Mouse (Mus musculus) forebrain, embryonic 12.5 days (tissue): ENCODE measurements around the gene Gm10406. TPM values are rescaled to one million over a fixed set of nuclear protein-coding genes. Genes with fewer than 3 reads are reported as not detected.
A peak's percentile ranks its signal among the peaks of the same experiment; 100 is the strongest.
"Not testable (repeated sequence)": the region's sequence is repeated elsewhere in the genome, so short reads cannot be mapped to it uniquely, and the experiment has no call there.

Source experiments
- ATAC-seq: fragments of 200-750 bp; cut with Nextera tagmentation; 2 replicates; pipeline ENCODE4 v1.8.0; 2017; ENCODE audit warnings: moderate TSS enrichment; ENCODE audit not compliant: low FRiP score
- H3K27ac ChIP-seq: fragments of 300-500 bp; sonication (generic); 2 replicates; pipeline ENCODE4 v1.5.1; 2016; ENCODE audit warnings: mild to moderate bottlenecking
- H3K27me3 ChIP-seq: fragments of 300-500 bp; sonication (generic); 2 replicates; pipeline ENCODE4 v1.6.1; 2016; ENCODE audit warnings: mild to moderate bottlenecking
- H3K36me3 ChIP-seq: fragments of 300-500 bp; sonication (generic); replicated peaks from 2 replicates; pipeline ENCODE4 v1.6.1; 2016; ENCODE audit warnings: mild to moderate bottlenecking
- H3K4me1 ChIP-seq: fragments of 300-500 bp; sonication (generic); 2 replicates; pipeline ENCODE4 v1.6.1; 2016
- H3K4me2 ChIP-seq: fragments of 300-500 bp; sonication (generic); 2 replicates; pipeline ENCODE4 v1.6.1; 2016; ENCODE audit warnings: mild to moderate bottlenecking, moderate library complexity
- H3K4me3 ChIP-seq: fragments of 300-500 bp; sonication (generic); replicated peaks from 2 replicates; pipeline ENCODE4 v1.5.1; 2016; ENCODE audit warnings: mild to moderate bottlenecking
- H3K9ac ChIP-seq: fragments of 300-500 bp; sonication (generic); 2 replicates; pipeline ENCODE4 v1.6.1; 2016; ENCODE audit warnings: mild to moderate bottlenecking
- H3K9me3 ChIP-seq: fragments of 300-500 bp; sonication (generic); 2 replicates; pipeline ENCODE4 v1.6.1; 2016
- whole genome bisulfite sequencing: fragments of 180-500 bp; shearing (Covaris S2); methylation state at CpG from one replicate; pipeline ENCODE4 v1.1.7; 2016; 5-methylcytosine and 5-hydroxymethylcytosine counted together
- polyA plus RNA-seq: library from polyadenylated mRNA; unstranded; fragments of >200 nt; fragmentation: Nextera tagmentation; extraction: Ambion mirVana; gene quantifications from 2 replicates; pipeline ENCODE4 v1.2.1, GENCODE M21; 2016

The Gm10406 gene
- 1.5 and 1.7 TPM in 2 replicates for polyA plus RNA-seq

DNA sequence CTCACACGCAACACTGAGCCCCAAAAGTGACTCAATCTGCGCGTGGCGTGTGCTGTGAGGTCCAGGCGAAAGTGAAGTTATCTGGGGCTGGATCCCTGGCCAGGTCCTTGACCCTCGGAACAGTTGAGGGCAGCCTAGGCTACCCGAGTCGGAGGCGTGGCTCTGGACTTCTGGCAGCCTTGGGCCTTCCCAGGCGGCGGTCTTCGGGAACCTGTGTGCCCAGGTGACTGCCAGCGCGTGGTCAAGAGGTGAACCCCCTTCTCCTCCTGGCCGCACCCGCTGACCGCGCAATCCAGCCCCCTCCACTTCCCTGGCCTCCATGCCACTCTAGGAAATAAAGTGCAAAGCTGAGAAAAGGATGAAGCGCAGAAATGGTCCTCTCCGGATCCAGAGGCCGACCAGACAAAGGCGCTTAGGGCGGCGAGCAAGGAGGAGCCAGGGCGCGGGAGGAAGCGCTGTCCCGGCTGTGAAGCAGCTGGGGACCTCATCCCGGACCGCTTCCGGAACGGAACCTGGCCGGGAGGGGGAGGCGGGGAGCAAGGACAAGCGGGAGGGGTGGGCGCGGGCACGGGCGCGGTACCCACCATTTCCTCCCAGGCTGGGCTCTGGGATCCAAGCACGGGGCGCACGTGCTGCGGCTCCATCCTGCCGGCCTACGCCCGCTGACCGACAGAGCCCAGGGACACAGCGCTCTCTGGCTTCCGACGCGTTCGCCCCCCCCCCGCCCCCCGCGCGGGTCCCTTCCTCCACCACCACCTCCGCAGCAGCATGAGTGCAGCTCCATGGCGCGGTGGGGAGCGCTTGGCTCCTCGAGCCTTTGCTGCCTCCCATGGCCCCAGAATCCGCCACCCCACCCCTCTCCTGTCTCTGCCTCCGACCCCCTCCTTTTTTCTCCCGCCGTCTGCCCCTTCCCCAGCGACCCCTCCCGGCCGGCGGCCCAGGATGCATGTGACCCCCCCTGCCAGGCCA, at the start of gene Gm10406:
TSS of gene Gm10406 (minus strand) at position 669 of the 969 bp plus-strand sequence.
- not testable (repeated sequence) for H3K27ac ChIP-seq, H3K4me1 ChIP-seq, H3K36me3 ChIP-seq, ATAC-seq, H3K9me3 ChIP-seq, H3K27me3 ChIP-seq
- under 1% methylated on average over 51 of the region's 70 CpGs for WGBS
- peak within 1 kb of the TSS; percentile 62 for H3K9ac ChIP-seq
- H3K4me2 ChIP-seq, result peak within 1 kb of the TSS; percentile 85
- peak within 1 kb of the TSS; percentile 49 for H3K4me3 ChIP-seq

DNA sequence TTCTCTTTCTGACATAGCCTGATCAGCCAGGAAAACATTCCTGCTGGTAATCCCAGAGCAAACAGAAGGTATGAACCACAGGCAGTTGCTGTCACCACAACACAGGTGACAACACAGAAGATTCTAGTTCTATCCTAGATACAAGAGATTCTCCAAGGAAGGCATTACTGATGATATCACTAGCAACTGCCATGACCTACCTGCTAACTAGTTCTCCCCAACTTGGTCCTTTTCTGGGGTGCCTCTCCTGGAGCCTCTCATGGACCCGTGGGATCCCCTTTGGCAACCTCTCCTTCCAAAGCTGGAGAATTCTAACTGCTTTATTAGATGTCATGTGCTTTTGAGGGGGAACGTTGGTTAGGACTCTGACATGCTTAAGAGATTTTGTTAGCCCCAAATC, 17.6 kb upstream of the Gm10406 start, which contains the start of gene Gm3685:
TSS of gene Gm3685 (minus strand) at position 101 of the 400 bp plus-strand sequence.
- H3K4me1 ChIP-seq, H3K27ac ChIP-seq, H3K36me3 ChIP-seq, H3K4me3 ChIP-seq, H3K9ac ChIP-seq, H3K4me2 ChIP-seq, H3K9me3 ChIP-seq, H3K27me3 ChIP-seq, ATAC-seq: not testable (repeated sequence)
- WGBS, result no CpG with 5 or more reads among the region's 2 CpGs

DNA sequence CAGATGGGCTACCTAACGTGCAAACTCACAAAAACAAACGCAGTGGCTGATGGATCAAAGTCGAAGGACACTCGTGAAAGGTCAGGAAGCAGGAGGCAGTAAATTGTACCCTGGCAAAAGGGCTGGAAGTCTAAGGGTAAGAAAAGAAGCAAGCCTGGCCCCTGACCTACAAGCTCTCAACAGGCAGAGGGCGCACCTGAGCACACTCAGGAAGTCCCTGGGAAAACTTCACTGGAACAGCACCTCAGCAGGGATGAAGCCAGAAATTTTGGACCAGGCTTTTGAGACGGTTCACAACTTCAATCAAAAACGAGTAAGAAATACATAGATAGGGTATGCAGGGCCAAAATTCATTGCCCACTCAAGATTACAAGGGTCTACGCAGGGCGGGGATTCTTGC, 975 bp downstream of the Gm10406 start:
- H3K4me3 ChIP-seq, H3K9me3 ChIP-seq, H3K27ac ChIP-seq, H3K27me3 ChIP-seq, H3K36me3 ChIP-seq, H3K4me1 ChIP-seq, ATAC-seq, H3K9ac ChIP-seq: not testable (repeated sequence)
- peak overlapping the region; percentile 85 for H3K4me2 ChIP-seq
- whole genome bisulfite sequencing, result 9% methylated on average over 9 of the region's 9 CpGs

DNA sequence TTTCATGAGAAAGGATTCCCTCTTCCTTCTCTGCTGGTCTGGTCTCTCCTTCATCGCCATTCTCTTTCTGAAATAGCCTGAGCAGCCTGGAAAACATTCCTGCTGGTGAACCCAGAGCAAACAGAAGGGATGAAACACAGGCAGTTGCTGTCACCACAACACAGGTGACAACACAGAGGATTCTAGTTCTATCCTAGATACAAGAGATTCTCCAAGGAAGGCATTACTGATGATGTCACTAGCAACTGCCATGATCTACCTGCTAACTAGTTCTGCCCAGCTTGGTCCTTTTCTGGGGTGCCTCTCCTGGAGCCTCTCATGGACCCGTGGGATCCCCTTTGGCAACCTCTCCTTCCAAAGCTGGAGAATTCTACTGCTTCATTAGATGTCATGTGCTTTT, 53.5 kb downstream of the Gm10406 start, which contains the start of gene Gm6356:
TSS of gene Gm6356 (minus strand) at position 101 of the 400 bp plus-strand sequence.
- H3K4me2 ChIP-seq, H3K36me3 ChIP-seq, H3K9ac ChIP-seq, H3K27ac ChIP-seq, H3K9me3 ChIP-seq, H3K27me3 ChIP-seq, ATAC-seq, H3K4me1 ChIP-seq, H3K4me3 ChIP-seq: not testable (repeated sequence)
- 55% methylated on average over 1 of the region's 2 CpGs for WGBS

Other genes with a start within 250 kb of the Gm10406 start
- not detected in 2 replicates for gene Gm3642, start 187.1 kb downstream of the Gm10406 start, polyA plus RNA-seq
- gene Gm3667, start 137.5 kb downstream of the Gm10406 start, polyA plus RNA-seq, result 2.4 and 2.9 TPM in 2 replicates
- gene Gm6356, start 53.6 kb downstream of the Gm10406 start, polyA plus RNA-seq, result not detected in 2 replicates
- 0.23 TPM in 1 of 2 replicates, not detected in the other for gene Gm3685, start 17.5 kb upstream of the Gm10406 start, polyA plus RNA-seq
- 2.6 and 2.8 TPM in 2 replicates for gene Gm3696, start 73.2 kb upstream of the Gm10406 start, polyA plus RNA-seq
- gene Gm6676, start 98.0 kb upstream of the Gm10406 start, polyA plus RNA-seq, result not detected in 2 replicates
- gene Gm3512, start 147.1 kb upstream of the Gm10406 start, polyA plus RNA-seq, result 5.4 and 6.4 TPM in 2 replicates
- gene Gm16434, start 167.1 kb upstream of the Gm10406 start, polyA plus RNA-seq, result not detected in 2 replicates
- gene Gm3727, start 237.3 kb upstream of the Gm10406 start, polyA plus RNA-seq, result not detected in 2 replicates